Mouse (Mus musculus): ENCODE measurements at regions not wholly inside any gene's neighbourhood (a gene's known extent, or its start where the extent isn't known, plus 50 kb on each side); places are given as distances from the start of the nearest gene placed in this dataset.

GRCm38 (mm10) chr5:91774065-91774464 lies 188.8 kb downstream of the Rchy1 start:
- TF ChIP-seq KAT2A (IDR thresholded peaks at IDR 0.05; ENCODE audit: insufficient replicate concordance, low read length) (no peak), HCFC1 (IDR thresholded peaks at IDR 0.05; ENCODE audit: low read depth, low read length) (no peak), BHLHE40 (IDR thresholded peaks at IDR 0.05; ENCODE audit: low read depth, low read length) (no peak), ZNF384 (IDR thresholded peaks at IDR 0.05; ENCODE audit: low read depth, low read length) (no peak), UBTF (IDR thresholded peaks at IDR 0.05; ENCODE audit: low read depth, low read length) (no peak)
